Mouse (Mus musculus): ENCODE measurements around the gene Ppp1r27. TPM values are rescaled to one million over a fixed set of nuclear protein-coding genes. Genes with fewer than 3 reads are reported as not detected.

Gene Ppp1r27
- 1.1 TPM in 1 of 2 replicates, not detected in the other for polyA plus RNA-seq (2012; rRNA removed)

DNA sequence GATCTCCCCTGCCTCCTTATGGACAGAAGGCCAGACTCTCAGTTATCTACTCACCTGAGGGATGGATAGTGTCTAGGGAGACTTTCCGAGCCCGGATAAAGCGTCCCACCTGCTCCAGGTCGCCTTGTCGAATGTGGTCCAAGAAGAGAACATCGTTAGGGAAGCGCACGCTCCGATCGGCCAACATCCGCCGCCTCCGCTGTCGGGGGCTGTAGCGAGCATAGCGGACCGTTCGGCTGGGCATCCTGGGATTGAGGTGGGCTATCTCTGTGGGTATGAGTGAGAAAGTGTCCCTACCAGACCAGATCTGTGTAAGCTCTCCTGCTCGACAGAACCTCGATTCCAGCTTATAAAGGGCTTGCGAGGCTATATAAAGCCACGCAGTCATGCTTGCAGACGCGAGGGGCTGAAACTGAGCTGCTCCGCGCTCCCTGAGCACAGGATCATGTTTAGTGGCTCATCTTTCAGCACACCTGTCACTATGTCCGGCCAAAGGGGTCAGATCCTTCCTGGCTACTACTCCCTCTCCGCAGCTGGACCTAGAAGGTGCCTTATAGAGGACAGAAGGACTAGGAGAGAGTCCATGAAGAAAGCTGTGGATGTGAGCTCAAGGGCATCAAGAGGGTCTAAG lies at the start of gene Ppp1r27:
Gene Ppp1r27, minus strand, starts transcription at position 323 of the 631 bp plus-strand sequence.

DNA sequence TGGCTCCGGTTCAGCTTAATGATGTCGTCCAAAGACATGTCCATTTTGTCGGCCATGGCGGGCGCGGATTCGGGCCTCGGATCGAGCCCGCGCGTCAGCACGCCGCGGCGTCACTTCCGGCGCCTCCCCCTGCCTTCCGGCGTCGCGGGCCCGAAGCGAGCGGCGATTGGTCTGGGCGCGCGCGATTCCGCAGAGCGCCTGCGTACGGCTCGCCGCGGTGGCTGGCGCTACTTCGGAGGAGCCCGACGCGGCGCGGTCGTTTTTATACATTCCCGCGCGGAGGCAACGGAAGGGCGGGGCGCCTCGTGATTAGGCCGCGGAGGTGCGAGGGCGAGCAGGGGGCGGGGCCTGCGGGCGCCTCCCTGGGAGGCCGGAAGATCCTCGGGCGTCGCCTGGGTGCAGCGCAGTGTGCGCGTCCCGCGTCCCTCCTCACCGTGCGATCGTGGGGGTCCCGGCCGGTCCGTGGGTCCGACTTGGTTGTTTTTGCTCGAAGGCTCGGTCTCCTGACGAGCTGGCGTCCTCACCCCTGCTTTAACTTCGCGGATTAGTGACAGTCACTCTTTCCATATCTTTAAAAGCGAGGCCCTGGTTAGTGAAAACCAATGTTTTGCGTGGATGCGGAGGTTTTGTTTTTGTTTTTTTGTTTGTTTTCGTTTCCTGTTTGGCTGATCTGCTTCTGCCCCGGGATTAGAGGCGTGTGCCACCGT lies 47.5 kb upstream of the Ppp1r27 start, which contains the start of the genes Alyref and Anapc11:
Gene Alyref, minus strand, starts transcription at position 83 of the 707 bp plus-strand sequence.
Gene Anapc11, plus strand, starts transcription at position 139 of the 707 bp plus-strand sequence.

GRCm38 (mm10) chr11:120581490-120582267 lies 30.7 kb upstream of the Ppp1r27 start, which contains the start of gene Arhgdia:
Arhgdia (minus strand) TSS chr11:120581624.

DNA sequence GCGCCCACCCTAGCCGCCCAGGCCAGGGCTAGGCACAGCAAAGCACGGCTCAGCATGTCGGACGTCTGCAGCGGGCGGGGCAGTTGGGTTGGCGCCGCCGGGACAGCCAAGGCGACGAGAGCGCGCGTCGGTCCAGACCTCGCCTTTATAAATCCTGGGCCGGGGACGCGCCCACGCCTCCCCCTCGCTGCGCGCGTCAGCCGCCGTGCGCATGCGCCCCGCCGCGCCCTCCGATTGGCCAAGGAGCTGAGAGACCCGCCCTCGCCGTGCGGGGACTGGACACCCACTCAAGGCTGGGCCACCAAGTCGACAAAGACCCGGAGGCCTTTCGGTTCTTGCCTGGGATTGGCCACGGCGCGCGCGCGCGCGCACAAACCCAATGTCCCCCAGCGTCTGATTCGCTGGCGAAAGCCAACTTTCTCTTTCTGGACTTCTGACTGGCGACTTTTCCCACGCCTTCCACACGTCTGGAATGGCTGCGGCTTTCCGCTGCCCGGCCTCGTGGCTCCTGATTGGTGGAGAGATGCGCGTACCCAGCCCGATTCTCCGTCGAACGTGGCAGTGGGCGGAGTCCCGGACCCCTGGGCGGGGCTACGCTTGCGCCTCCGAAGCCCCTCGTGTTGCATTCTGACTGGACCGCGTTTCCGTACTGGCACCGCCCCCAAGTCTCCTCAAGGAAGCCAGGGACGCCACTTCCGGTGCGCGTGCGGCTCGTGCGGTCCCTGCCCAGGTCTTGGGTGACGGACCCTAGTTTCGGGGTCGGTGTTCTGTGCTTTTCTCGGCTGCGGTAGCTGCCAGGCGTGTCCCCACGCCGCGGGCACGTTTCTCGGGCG lies 22.0 kb upstream of the Ppp1r27 start, which contains the start of gene P4hb:
Gene P4hb, minus strand, starts transcription at position 502 of the 833 bp plus-strand sequence.

GRCm38 (mm10) chr11:120549168-120549945 lies 1.6 kb downstream of the Ppp1r27 start, which contains the start of gene Mcrip1:
Mcrip1 (minus strand) TSS chr11:120549727.

GRCm38 (mm10) chr11:120530085-120530964 lies 20.6 kb downstream of the Ppp1r27 start, which contains the start of gene Gcgr:
Gcgr (plus strand) TSS chr11:120530699.

Other genes starting within 250 kb of the Ppp1r27 start
- gene Actg1, start 202.6 kb downstream of the Ppp1r27 start, polyA plus RNA-seq (2012; rRNA removed), result 1,434 and 1,972 TPM in 2 replicates
- 0.49 and 0.66 TPM in 2 replicates for gene Fscn2, start 189.6 kb downstream of the Ppp1r27 start, polyA plus RNA-seq (2012; rRNA removed)
- 107 and 108 TPM in 2 replicates for gene Faap100, start 172.4 kb downstream of the Ppp1r27 start, polyA plus RNA-seq (2012; rRNA removed)
- 52.6 and 53.0 TPM in 2 replicates for gene Nploc4, start 113.4 kb downstream of the Ppp1r27 start, polyA plus RNA-seq (2012; rRNA removed)
- not detected in 2 replicates for gene Tspan10, start 108.5 kb downstream of the Ppp1r27 start, polyA plus RNA-seq (2012; rRNA removed)
- 0.32 and 0.56 TPM in 2 replicates for gene Pde6g, start 97.6 kb downstream of the Ppp1r27 start, polyA plus RNA-seq (2012; rRNA removed)
- gene Oxld1, start 93.1 kb downstream of the Ppp1r27 start, polyA plus RNA-seq (2012; rRNA removed), result 8.6 and 10.0 TPM in 2 replicates
- 30.3 and 32.5 TPM in 2 replicates for gene Ccdc137, start 93.0 kb downstream of the Ppp1r27 start, polyA plus RNA-seq (2012; rRNA removed)
- gene Arl16, start 83.5 kb downstream of the Ppp1r27 start, polyA plus RNA-seq (2012; rRNA removed), result 42.5 and 46.3 TPM in 2 replicates
- 107 and 119 TPM in 2 replicates for gene Mrpl12, start 66.5 kb downstream of the Ppp1r27 start, polyA plus RNA-seq (2012; rRNA removed)
- gene Slc25a10, start 59.3 kb downstream of the Ppp1r27 start, polyA plus RNA-seq (2012; rRNA removed), result 33.0 and 33.5 TPM in 2 replicates
- 0.10 and 0.45 TPM in 2 replicates for gene Gcgr, start 20.4 kb downstream of the Ppp1r27 start, polyA plus RNA-seq (2012; rRNA removed)
- gene Mcrip1, start 1.4 kb downstream of the Ppp1r27 start, polyA plus RNA-seq (2012; rRNA removed), result 192 and 196 TPM in 2 replicates
- 153 and 156 TPM in 2 replicates for gene P4hb, start 22.1 kb upstream of the Ppp1r27 start, polyA plus RNA-seq (2012; rRNA removed)
- gene Arhgdia, start 30.5 kb upstream of the Ppp1r27 start, polyA plus RNA-seq (2012; rRNA removed), result 443 and 473 TPM in 2 replicates
- 83.1 and 83.5 TPM in 2 replicates for gene Alyref, start 47.2 kb upstream of the Ppp1r27 start, polyA plus RNA-seq (2012; rRNA removed)
- gene Anapc11, start 47.3 kb upstream of the Ppp1r27 start, polyA plus RNA-seq (2012; rRNA removed), result 185 and 196 TPM in 2 replicates
- gene Npb, start 57.3 kb upstream of the Ppp1r27 start, polyA plus RNA-seq (2012; rRNA removed), result 0.22 and 0.57 TPM in 2 replicates
- 286 and 294 TPM in 2 replicates for gene Pcyt2, start 66.8 kb upstream of the Ppp1r27 start, polyA plus RNA-seq (2012; rRNA removed)
- 67.4 and 67.5 TPM in 2 replicates for gene Sirt7, start 74.1 kb upstream of the Ppp1r27 start, polyA plus RNA-seq (2012; rRNA removed)
- 69.7 and 75.8 TPM in 2 replicates for gene Mafg, start 82.5 kb upstream of the Ppp1r27 start, polyA plus RNA-seq (2012; rRNA removed)
- 19.2 and 19.8 TPM in 2 replicates for gene Pycr1, start 92.6 kb upstream of the Ppp1r27 start, polyA plus RNA-seq (2012; rRNA removed)
- 0.63 and 0.74 TPM in 2 replicates for gene Myadml2, start 97.0 kb upstream of the Ppp1r27 start, polyA plus RNA-seq (2012; rRNA removed)
- 7.3 and 7.5 TPM in 2 replicates for gene Notum, start 110.0 kb upstream of the Ppp1r27 start, polyA plus RNA-seq (2012; rRNA removed)
- 70.1 and 71.8 TPM in 2 replicates for gene Aspscr1, start 121.8 kb upstream of the Ppp1r27 start, polyA plus RNA-seq (2012; rRNA removed)
- gene Cenpx, start 162.6 kb upstream of the Ppp1r27 start, polyA plus RNA-seq (2012; rRNA removed), result 56.6 and 60.2 TPM in 2 replicates
- 144 TPM in 2 replicates for gene Lrrc45, start 162.8 kb upstream of the Ppp1r27 start, polyA plus RNA-seq (2012; rRNA removed)
- 858 and 954 TPM in 2 replicates for gene Rac3, start 170.3 kb upstream of the Ppp1r27 start, polyA plus RNA-seq (2012; rRNA removed)
- 6.9 and 7.2 TPM in 2 replicates for gene Dcxr, start 176.1 kb upstream of the Ppp1r27 start, polyA plus RNA-seq (2012; rRNA removed)
- gene Cbr2, start 181.0 kb upstream of the Ppp1r27 start, polyA plus RNA-seq (2012; rRNA removed), result 2.5 and 4.2 TPM in 2 replicates
- 0.82 and 1.0 TPM in 2 replicates for gene Hmga1b, start 211.7 kb upstream of the Ppp1r27 start, polyA plus RNA-seq (2012; rRNA removed)
- gene Rfng, start 233.1 kb upstream of the Ppp1r27 start, polyA plus RNA-seq (2012; rRNA removed), result 118 and 127 TPM in 2 replicates
- gene Gps1, start 233.1 kb upstream of the Ppp1r27 start, polyA plus RNA-seq (2012; rRNA removed), result 294 and 308 TPM in 2 replicates
- gene Dus1l, start 245.3 kb upstream of the Ppp1r27 start, polyA plus RNA-seq (2012; rRNA removed), result 38.1 and 38.2 TPM in 2 replicates